Mouse (Mus musculus) T-helper 2 cell (primary cell): ENCODE results near the gene Pelo.

ENCODE experiments used
- in situ Hi-C: fragments of 300-600 bp; cut with MboI, MseI; formaldehyde crosslinking; loops from one replicate; pipeline ENCODE4 v1.15.1; 2025; ENCODE audit warnings: high pct_unique_total_duplicates

The Pelo gene

GRCm38 (mm10) chr13:115042652-115043051 is 47.3 kb downstream of the Pelo start:
- in situ Hi-C loops: no loop called here
